Mouse (Mus musculus): ENCODE measurements around the gene Adgrl2. TPM values are rescaled to one million over a fixed set of nuclear protein-coding genes. Genes with fewer than 3 reads are reported as not detected.

Adgrl2 gene
- polyA plus RNA-seq, 1 experiment from 2014 or later: 27.7 TPM

- Histone ChIP-seq H3K27ac (ENCODE audit: low read depth, low read length) (no peak overlapping the region), H3K36me3 (ENCODE audit: control insufficient read depth, insufficient read depth, low read length) (no peaks in the 10 kb centered on the region), H3K4me3 (ENCODE audit: low read depth, low read length) (no peak overlapping the region), H3K9me3 (ENCODE audit: control insufficient read depth, low read length) (no peaks in the 10 kb centered on the region), H3K4me1 (replicated peaks; ENCODE audit: control insufficient read depth, insufficient read depth, low read length) (peaks cover 16% of the 10 kb centered on the region), H3K9ac (ENCODE audit: low read depth, low read length) (no peak overlapping the region), H3K4me2 (no peak overlapping the region), H3K27me3 (replicated peaks; ENCODE audit: control insufficient read depth, insufficient read depth, low read length) (no peaks in the 10 kb centered on the region)
- ATAC-seq (replicated peaks; ENCODE audit: low FRiP score) (no peak), DNase-seq (ENCODE audit: low spot score) (no peak)
- WGBS: 50% methylated on average over 4 of the region's 4 CpGs
These were observed 8.0 kb downstream of the Adgrl2 start for GRCm38 (mm10) chr3:148982370-148982769.

GRCm38 (mm10) chr3:148981776-148982175, 8.6 kb downstream of the Adgrl2 start:
- Histone ChIP-seq H3K4me3 (ENCODE audit: low read depth, low read length) (no peak overlapping the region), H3K4me1 (replicated peaks; ENCODE audit: control insufficient read depth, insufficient read depth, low read length) (peaks cover 15% of the 10 kb centered on the region), H3K9me3 (ENCODE audit: control insufficient read depth, low read length) (no peaks in the 10 kb centered on the region), H3K27ac (ENCODE audit: low read depth, low read length) (no peak overlapping the region), H3K9ac (ENCODE audit: low read depth, low read length) (no peak overlapping the region), H3K27me3 (replicated peaks; ENCODE audit: control insufficient read depth, insufficient read depth, low read length) (no peaks in the 10 kb centered on the region), H3K36me3 (ENCODE audit: control insufficient read depth, insufficient read depth, low read length) (no peaks in the 10 kb centered on the region), H3K4me2 (no peak overlapping the region)
- ATAC-seq (replicated peaks; ENCODE audit: low FRiP score) (no peak), DNase-seq (ENCODE audit: low spot score) (no peak)
- WGBS: 58% methylated on average over 8 of the region's 8 CpGs

GRCm38 (mm10) chr3:148978541-148978940, 11.8 kb downstream of the Adgrl2 start:
- no peaks in the 10 kb centered on the region for H3K36me3 ChIP-seq (ENCODE audit: control insufficient read depth, insufficient read depth, low read length)
- no peak overlapping the region for H3K4me3 ChIP-seq (ENCODE audit: low read depth, low read length)
- no peak for DNase-seq (ENCODE audit: low spot score)
- H3K27me3 ChIP-seq (replicated peaks; ENCODE audit: control insufficient read depth, insufficient read depth, low read length): no peaks in the 10 kb centered on the region
- H3K27ac ChIP-seq (ENCODE audit: low read depth, low read length): no peak overlapping the region
- 70% methylated on average over 8 of the region's 8 CpGs for WGBS
- no peak for ATAC-seq (replicated peaks; ENCODE audit: low FRiP score)
- no peak overlapping the region for H3K4me2 ChIP-seq
- H3K9ac ChIP-seq (ENCODE audit: low read depth, low read length): no peak overlapping the region
- peaks cover 3% of the 10 kb centered on the region; the same call in 1 of the 2 replicates for H3K4me1 ChIP-seq (replicated peaks; ENCODE audit: control insufficient read depth, insufficient read depth, low read length)
- no peaks in the 10 kb centered on the region for H3K9me3 ChIP-seq (ENCODE audit: control insufficient read depth, low read length)

GRCm38 (mm10) chr3:148977838-148978237, 12.5 kb downstream of the Adgrl2 start:
- peaks cover 3% of the 10 kb centered on the region; the same call in 1 of the 2 replicates for H3K4me1 ChIP-seq (replicated peaks; ENCODE audit: control insufficient read depth, insufficient read depth, low read length)
- H3K27ac ChIP-seq (ENCODE audit: low read depth, low read length): no peak overlapping the region
- H3K9ac ChIP-seq (ENCODE audit: low read depth, low read length): no peak overlapping the region
- no peak overlapping the region for H3K4me3 ChIP-seq (ENCODE audit: low read depth, low read length)
- H3K27me3 ChIP-seq (replicated peaks; ENCODE audit: control insufficient read depth, insufficient read depth, low read length): no peaks in the 10 kb centered on the region
- no peak overlapping the region for H3K4me2 ChIP-seq
- H3K36me3 ChIP-seq (ENCODE audit: control insufficient read depth, insufficient read depth, low read length): no peaks in the 10 kb centered on the region
- 86% methylated on average over 6 of the region's 6 CpGs for WGBS
- ATAC-seq (replicated peaks; ENCODE audit: low FRiP score): no peak
- no peaks in the 10 kb centered on the region for H3K9me3 ChIP-seq (ENCODE audit: control insufficient read depth, low read length)
- DNase-seq (ENCODE audit: low spot score): no peak

- Histone ChIP-seq H3K27ac (ENCODE audit: low read depth, low read length) (no peak overlapping the region), H3K4me1 (replicated peaks; ENCODE audit: control insufficient read depth, insufficient read depth, low read length) (peaks cover 3% of the 10 kb centered on the region; the same call in 1 of the 2 replicates), H3K9me3 (ENCODE audit: control insufficient read depth, low read length) (no peaks in the 10 kb centered on the region), H3K27me3 (replicated peaks; ENCODE audit: control insufficient read depth, insufficient read depth, low read length) (no peaks in the 10 kb centered on the region), H3K4me3 (ENCODE audit: low read depth, low read length) (no peak overlapping the region), H3K9ac (ENCODE audit: low read depth, low read length) (no peak overlapping the region), H3K36me3 (ENCODE audit: control insufficient read depth, insufficient read depth, low read length) (no peaks in the 10 kb centered on the region), H3K4me2 (no peak overlapping the region)
- WGBS: 66% methylated on average over 16 of the region's 16 CpGs
- DNase-seq (ENCODE audit: low spot score) (no peak), ATAC-seq (replicated peaks; ENCODE audit: low FRiP score) (no peak)
These were observed 13.2 kb downstream of the Adgrl2 start for GRCm38 (mm10) chr3:148977124-148977529.

- ATAC-seq (replicated peaks; ENCODE audit: low FRiP score): no peak
- DNase-seq (ENCODE audit: low spot score): no peak
- WGBS: 79% methylated on average over 11 of the region's 11 CpGs
These were observed 18.3 kb downstream of the Adgrl2 start for GRCm38 (mm10) chr3:148971893-148972596.

GRCm38 (mm10) chr3:148964991-148965605, 25.3 kb downstream of the Adgrl2 start:
- H3K4me2 ChIP-seq: no peak overlapping the region
- no peak overlapping the region for H3K9ac ChIP-seq (ENCODE audit: low read depth, low read length)
- H3K27me3 ChIP-seq (replicated peaks; ENCODE audit: control insufficient read depth, insufficient read depth, low read length): no peaks in the 10 kb centered on the region
- no peak overlapping the region for H3K4me3 ChIP-seq (ENCODE audit: low read depth, low read length)
- no peak overlapping the region for H3K27ac ChIP-seq (ENCODE audit: low read depth, low read length)
- no peaks in the 10 kb centered on the region for H3K9me3 ChIP-seq (ENCODE audit: control insufficient read depth, low read length)
- no peaks in the 10 kb centered on the region for H3K36me3 ChIP-seq (ENCODE audit: control insufficient read depth, insufficient read depth, low read length)
- DNase-seq (ENCODE audit: low spot score) (no peak), ATAC-seq (replicated peaks; ENCODE audit: low FRiP score) (no peak)
- H3K4me1 ChIP-seq (replicated peaks; ENCODE audit: control insufficient read depth, insufficient read depth, low read length): peaks cover 13% of the 10 kb centered on the region
- WGBS: 85% methylated on average over 13 of the region's 13 CpGs

More at GRCm38 (mm10) chr3:148971893-148972596, 18.3 kb downstream of the Adgrl2 start:
- H3K9ac ChIP-seq (ENCODE audit: low read depth, low read length): no peak overlapping the region
- no peaks in the 10 kb centered on the region for H3K4me1 ChIP-seq (replicated peaks; ENCODE audit: control insufficient read depth, insufficient read depth, low read length)
- H3K27me3 ChIP-seq (replicated peaks; ENCODE audit: control insufficient read depth, insufficient read depth, low read length): no peaks in the 10 kb centered on the region
- no peaks in the 10 kb centered on the region for H3K9me3 ChIP-seq (ENCODE audit: control insufficient read depth, low read length)
- H3K4me2 ChIP-seq: no peak overlapping the region
- H3K27ac ChIP-seq (ENCODE audit: low read depth, low read length): no peak overlapping the region
- no peak overlapping the region for H3K4me3 ChIP-seq (ENCODE audit: low read depth, low read length)
- H3K36me3 ChIP-seq (ENCODE audit: control insufficient read depth, insufficient read depth, low read length): no peaks in the 10 kb centered on the region

- no peak overlapping the region for H3K4me3 ChIP-seq (ENCODE audit: low read depth, low read length)
- 85% methylated on average over 5 of the region's 5 CpGs for WGBS
- no peak overlapping the region for H3K9ac ChIP-seq (ENCODE audit: low read depth, low read length)
- no peaks in the 10 kb centered on the region for H3K9me3 ChIP-seq (ENCODE audit: control insufficient read depth, low read length)
- H3K4me2 ChIP-seq: no peak overlapping the region
- peaks cover 25% of the 10 kb centered on the region for H3K4me1 ChIP-seq (replicated peaks; ENCODE audit: control insufficient read depth, insufficient read depth, low read length)
- no peak overlapping the region for H3K27ac ChIP-seq (ENCODE audit: low read depth, low read length)
- H3K36me3 ChIP-seq (ENCODE audit: control insufficient read depth, insufficient read depth, low read length): no peaks in the 10 kb centered on the region
- H3K27me3 ChIP-seq (replicated peaks; ENCODE audit: control insufficient read depth, insufficient read depth, low read length): no peaks in the 10 kb centered on the region
- no peak for ATAC-seq (replicated peaks; ENCODE audit: low FRiP score)
- DNase-seq (ENCODE audit: low spot score): no peak
These were observed 26.8 kb downstream of the Adgrl2 start for GRCm38 (mm10) chr3:148963381-148964044.

Data from liver, embryonic 11.5 days (tissue).